In genomic region chr4:141796356-141796755, GRCm38 (mm10) we compare ENCODE assay signal across 19 mouse cellular contexts. TPM values are rescaled to one million over a fixed set of nuclear protein-coding genes. Genes with fewer than 3 reads are reported as not detected.
DNase-seq lines count a peak whose midpoint lies in the region; ATAC-seq and TF ChIP-seq lines count a peak whose summit lies in the region.
"Had no signal": no experiment of that assay in that cellular context is flagged by ENCODE, and none has a peak within 500 bp of the region (broad histone marks: within the 10 kb centered on the region; RNA-seq: fewer than 3 reads in every experiment).

No protein-coding gene starts in this region.

- no peak for ATAC-seq in midbrain, embryonic 16.5 days
- ATAC-seq in stomach, postnatal 0 days (ENCODE audit: low FRiP score, low TSS enrichment), result no peak
- ATAC-seq: forebrain, embryonic 14.5 days had no signal

- peaks cover 22% of the 10 kb centered on the region for H3K4me1 ChIP-seq in kidney, adult 2 months (ENCODE audit: control insufficient read depth, insufficient read depth, low read length)
- peaks cover 16% of the 10 kb centered on the region for H3K4me1 ChIP-seq in midbrain, embryonic 16.5 days (ENCODE audit: control insufficient read depth, insufficient read depth, low read length)
- H3K4me1 ChIP-seq in midbrain, embryonic 10.5 days, result peaks cover 24% of the 10 kb centered on the region
- no peaks in the 10 kb centered on the region for H3K4me1 ChIP-seq in stomach, postnatal 0 days (replicated peaks; ENCODE audit: control insufficient read depth, insufficient read depth)

- H3K27ac ChIP-seq in kidney, adult 2 months (ENCODE audit: insufficient read depth, low read depth, low read length), result no peak overlapping the region
- no peak overlapping the region for H3K27ac ChIP-seq in midbrain, embryonic 16.5 days (ENCODE audit: low read length)
- no peak overlapping the region for H3K27ac ChIP-seq in midbrain, embryonic 10.5 days (replicated peaks)
- H3K27ac ChIP-seq in stomach, postnatal 0 days (replicated peaks), result no peak overlapping the region
- H3K27ac ChIP-seq: hindbrain, embryonic 10.5 days; limb, embryonic 13.5 days had no signal

- H3K9me3 ChIP-seq in midbrain, embryonic 16.5 days (replicated peaks; ENCODE audit: control insufficient read depth, low read length, poor library complexity, severe bottlenecking), result no peaks in the 10 kb centered on the region
- H3K9me3 ChIP-seq in midbrain, embryonic 10.5 days (replicated peaks), result no peaks in the 10 kb centered on the region
- H3K9me3 ChIP-seq in stomach, postnatal 0 days (ENCODE audit: control insufficient read depth, low read length), result no peaks in the 10 kb centered on the region
- H3K9me3 ChIP-seq: hindbrain, embryonic 10.5 days; limb, embryonic 13.5 days had no signal

- no peak for TF ChIP-seq CTCF in kidney, adult 2 months (conservative IDR thresholded peaks at IDR 0.05; ENCODE audit: insufficient read depth, insufficient read length, low read depth, low read length)
- no peak for TF ChIP-seq CTCF in stomach, postnatal 0 days (IDR thresholded peaks at IDR 0.05; ENCODE audit: low read depth)

- TF ChIP-seq POLR2A in kidney, adult 2 months (IDR thresholded peaks at IDR 0.05; ENCODE audit: low read depth, low read length), result no peak

- H3K27me3 ChIP-seq in kidney, adult 2 months (replicated peaks; ENCODE audit: control insufficient read depth, insufficient read depth, low read length), result no peaks in the 10 kb centered on the region
- H3K27me3 ChIP-seq in midbrain, embryonic 16.5 days (ENCODE audit: control insufficient read depth, insufficient read depth, low read depth, low read length), result no peaks in the 10 kb centered on the region
- H3K27me3 ChIP-seq in midbrain, embryonic 10.5 days (ENCODE audit: low read depth, poor library complexity, severe bottlenecking), result no peaks in the 10 kb centered on the region
- no peaks in the 10 kb centered on the region for H3K27me3 ChIP-seq in stomach, postnatal 0 days (ENCODE audit: control insufficient read depth, insufficient read depth, low read length)
- H3K27me3 ChIP-seq: limb, embryonic 13.5 days had no signal

- H3K4me3 ChIP-seq in kidney, adult 2 months (ENCODE audit: insufficient read depth, low read depth, low read length), result no peak overlapping the region
- no peak overlapping the region for H3K4me3 ChIP-seq in midbrain, embryonic 16.5 days (ENCODE audit: low read depth, low read length)
- no peak overlapping the region for H3K4me3 ChIP-seq in midbrain, embryonic 10.5 days
- H3K4me3 ChIP-seq in stomach, postnatal 0 days (ENCODE audit: low read depth, low read length), result no peak overlapping the region
- H3K4me3 ChIP-seq: erythroblast, embryonic 14.5 days; hindbrain, embryonic 10.5 days; limb, embryonic 13.5 days had no signal

- 51% methylated on average over 7 of the region's 7 CpGs for WGBS in kidney, adult 2 months
- 94% methylated on average over 7 of the region's 7 CpGs for WGBS in midbrain, embryonic 16.5 days
- 90% methylated on average over 7 of the region's 7 CpGs for WGBS in midbrain, embryonic 10.5 days
- 81% methylated on average over 7 of the region's 7 CpGs for WGBS in stomach, postnatal 0 days

- peak; percentile 39 for DNase-seq in cerebellum, adult 9-10 months
- DNase-seq in cerebellum, postnatal 25 days, result no peak
- peak; percentile 40 for DNase-seq in kidney, adult 2 months
- DNase-seq in kidney, adult 8-10 months, result no peak
- no peak for DNase-seq in midbrain, embryonic 10.5 days (ENCODE audit: low spot score)
- no peak for DNase-seq in stomach, postnatal 0 days (ENCODE audit: low spot score)
- DNase-seq: gastrocnemius, postnatal 36 days; kidney, postnatal 4 days; lung, embryonic 14.5 days; lung, postnatal 4 days; right cerebral cortex, postnatal 25 days; thymus, postnatal 36 days had no signal

- no peak for TF ChIP-seq EP300 in stomach, postnatal 0 days (optimal IDR thresholded peaks at IDR 0.05)

- no peak overlapping the region for H3K4me2 ChIP-seq in midbrain, embryonic 16.5 days (ENCODE audit: low read length)
- H3K4me2 ChIP-seq in stomach, postnatal 0 days (replicated peaks; ENCODE audit: low read depth), result no peak overlapping the region
- H3K4me2 ChIP-seq: limb, embryonic 13.5 days; lung, embryonic 14.5 days; midbrain, embryonic 11.5 days had no signal

- 0 out of 2 replicates have a peak overlapping the region, but pooled peaks have one; percentile 30 for H3K9ac ChIP-seq in midbrain, embryonic 16.5 days (ENCODE audit: low read depth, low read length)
- 0 out of 2 replicates have a peak overlapping the region, but pooled peaks have one; percentile 13 for H3K9ac ChIP-seq in stomach, postnatal 0 days (ENCODE audit: low read length)
- H3K9ac ChIP-seq: limb, embryonic 13.5 days; lung, embryonic 14.5 days had no signal

- H3K36me3 ChIP-seq in kidney, adult 2 months (ENCODE audit: control insufficient read depth, insufficient read depth, low read length), result peaks cover 5% of the 10 kb centered on the region; the same call in 1 of the 2 replicates
- H3K36me3 ChIP-seq in midbrain, embryonic 16.5 days (ENCODE audit: control insufficient read depth, insufficient read depth, low read length), result peaks cover 5% of the 10 kb centered on the region
- peaks cover 28% of the 10 kb centered on the region for H3K36me3 ChIP-seq in midbrain, embryonic 10.5 days
- peaks cover 4% of the 10 kb centered on the region for H3K36me3 ChIP-seq in stomach, postnatal 0 days (ENCODE audit: control insufficient read depth, insufficient read depth, low read length)

RNA-seq across cellular contexts. Expression of gene Casp9, which starts 2.9 kb away (rescaled TPM):
- polyA plus RNA-seq in kidney, adult 2 months (2012; rRNA removed), result 22.2 and 23.7 TPM in 2 replicates
- polyA plus RNA-seq in midbrain, embryonic 16.5 days (2015; fragmentation: Nextera tagmentation; extraction: Ambion mirVana), result 20.7 and 21.7 TPM in 2 replicates
- polyA plus RNA-seq in midbrain, embryonic 10.5 days (2016; fragmentation: Nextera tagmentation; extraction: Ambion mirVana), result 24.4 and 28.8 TPM in 2 replicates
- polyA plus RNA-seq in stomach, postnatal 0 days (2015; fragmentation: Nextera tagmentation; extraction: Ambion mirVana), result 9.8 and 10.8 TPM in 2 replicates

RNA-seq across cellular contexts. Expression of gene Dnajc16, which starts 5.6 kb away (rescaled TPM):
- 12.6 and 13.6 TPM in 2 replicates for polyA plus RNA-seq in kidney, adult 2 months (2012; rRNA removed)
- polyA plus RNA-seq in midbrain, embryonic 16.5 days (2015; fragmentation: Nextera tagmentation; extraction: Ambion mirVana), result 6.6 and 7.3 TPM in 2 replicates
- polyA plus RNA-seq in midbrain, embryonic 10.5 days (2016; fragmentation: Nextera tagmentation; extraction: Ambion mirVana), result 4.4 and 5.3 TPM in 2 replicates
- polyA plus RNA-seq in stomach, postnatal 0 days (2015; fragmentation: Nextera tagmentation; extraction: Ambion mirVana), result 2.9 and 3.1 TPM in 2 replicates

RNA-seq across cellular contexts. Expression of gene Cela2a, which starts 29.6 kb away (rescaled TPM):
- polyA plus RNA-seq in kidney, adult 2 months (2012; rRNA removed), result 0.52 TPM in 1 of 2 replicates, not detected in the other
- 0.40 TPM in 1 of 2 replicates, not detected in the other for polyA plus RNA-seq in midbrain, embryonic 16.5 days (2015; fragmentation: Nextera tagmentation; extraction: Ambion mirVana)
- polyA plus RNA-seq in midbrain, embryonic 10.5 days (2016; fragmentation: Nextera tagmentation; extraction: Ambion mirVana), result not detected in 2 replicates
- 18.1 and 22.4 TPM in 2 replicates for polyA plus RNA-seq in stomach, postnatal 0 days (2015; fragmentation: Nextera tagmentation; extraction: Ambion mirVana)
- polyA plus RNA-seq: erythroblast, embryonic 14.5 days; forebrain, embryonic 14.5 days; heart, embryonic 14.5 days; hindbrain, embryonic 10.5 days; limb, embryonic 13.5 days; lung, embryonic 14.5 days; midbrain, embryonic 11.5 days had no signal

RNA-seq across cellular contexts. Expression of gene Ctrc, which starts 49.8 kb away (rescaled TPM):
- polyA plus RNA-seq in kidney, adult 2 months (2012; rRNA removed), result 0.10 TPM in 1 of 2 replicates, not detected in the other
- not detected in 2 replicates for polyA plus RNA-seq in midbrain, embryonic 16.5 days (2015; fragmentation: Nextera tagmentation; extraction: Ambion mirVana)
- polyA plus RNA-seq in midbrain, embryonic 10.5 days (2016; fragmentation: Nextera tagmentation; extraction: Ambion mirVana), result not detected in 2 replicates
- polyA plus RNA-seq in stomach, postnatal 0 days (2015; fragmentation: Nextera tagmentation; extraction: Ambion mirVana), result not detected in 2 replicates
- polyA plus RNA-seq: erythroblast, embryonic 14.5 days; forebrain, embryonic 14.5 days; heart, embryonic 14.5 days; hindbrain, embryonic 10.5 days; limb, embryonic 13.5 days; lung, embryonic 14.5 days; midbrain, embryonic 11.5 days had no signal

RNA-seq across cellular contexts. Expression of gene Agmat, which starts 49.9 kb away (rescaled TPM):
- polyA plus RNA-seq in kidney, adult 2 months (2012; rRNA removed), result 9.4 and 10.8 TPM in 2 replicates
- not detected in 2 replicates for polyA plus RNA-seq in midbrain, embryonic 16.5 days (2015; fragmentation: Nextera tagmentation; extraction: Ambion mirVana)
- not detected in 2 replicates for polyA plus RNA-seq in midbrain, embryonic 10.5 days (2016; fragmentation: Nextera tagmentation; extraction: Ambion mirVana)
- 0.13 and 0.34 TPM in 2 replicates for polyA plus RNA-seq in stomach, postnatal 0 days (2015; fragmentation: Nextera tagmentation; extraction: Ambion mirVana)
- polyA plus RNA-seq: forebrain, embryonic 14.5 days; hindbrain, embryonic 10.5 days; lung, embryonic 14.5 days; midbrain, embryonic 11.5 days had no signal

Comparison
In these comparisons a context has a peak if more than half of its experiments do, and no peak if none do; other contexts are left out.
1. DNase-seq: peak in cerebellum, adult 9-10 months (single experiment) and kidney, adult 2 months (single experiment); none in cerebellum, postnatal 25 days (0 of 2), kidney, adult 8-10 months (0 of 2), midbrain, embryonic 10.5 days (single experiment) and stomach, postnatal 0 days (single experiment).
2. RNA of gene Cela2a, which starts 29.6 kb away (polyA plus RNA-seq): 18.1 to 22.4 TPM in stomach, postnatal 0 days; 0.52 TPM in kidney, adult 2 months, 0.40 TPM in midbrain, embryonic 16.5 days and not detected in midbrain, embryonic 10.5 days; every median in the first group is over 10 times any median in the second.